Mouse (Mus musculus): Measurements from ENCODE around the gene Ttbk1. TPM values are rescaled to one million over a fixed set of nuclear protein-coding genes. Genes with fewer than 3 reads are reported as not detected.
A peak's percentile ranks its signal among the peaks of the same experiment; 100 is the strongest.

Gene Ttbk1
- polyA plus RNA-seq, 1 experiment from 2014 or later, result 0.19 TPM

GRCm38 (mm10) chr17:46460673-46461072 is 26.8 kb downstream of the Ttbk1 start:
- ATAC-seq (ENCODE audit: insufficient read depth, low FRiP score), result no peak
- Histone ChIP-seq H3K4me2 (ENCODE audit: low read depth, low read length) (peak overlapping the region; percentile 60), H3K36me3 (ENCODE audit: control insufficient read depth, insufficient read depth, low read length) (no peaks in the 10 kb centered on the region), H3K27ac (ENCODE audit: low read length) (no peak overlapping the region), H3K4me1 (ENCODE audit: control insufficient read depth, insufficient read depth, low read length) (peaks cover 7% of the 10 kb centered on the region; the same call in 1 of the 2 replicates), H3K9ac (ENCODE audit: low read length) (peak overlapping the region; percentile 62), H3K27me3 (ENCODE audit: control insufficient read depth, insufficient read depth, low read length) (peaks cover 34% of the 10 kb centered on the region), H3K4me3 (replicated peaks; ENCODE audit: low read length) (peak overlapping the region; percentile 41), H3K9me3 (replicated peaks; ENCODE audit: control insufficient read depth, low read length) (no peaks in the 10 kb centered on the region)
- under 1% methylated on average over 32 of the region's 32 CpGs for WGBS

DNA sequence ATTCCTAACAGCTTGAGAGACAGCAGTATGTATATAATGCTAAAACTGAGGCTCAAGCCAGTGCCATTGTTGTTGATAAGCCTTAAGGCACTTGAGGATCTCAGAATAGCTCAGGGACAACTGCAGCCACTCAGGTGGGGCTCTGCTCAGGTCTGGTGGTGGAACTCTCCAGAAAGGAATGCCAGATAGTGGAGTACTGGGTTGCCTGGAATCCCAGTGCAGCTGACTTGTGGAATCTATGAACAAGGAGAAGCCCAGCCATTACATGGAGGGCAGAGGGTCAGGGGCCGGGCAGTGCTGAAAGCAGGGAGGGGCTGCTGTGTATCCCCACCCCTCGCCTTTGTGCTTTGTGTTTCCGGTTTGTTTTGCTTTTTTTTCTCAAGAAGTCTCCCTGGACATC is 29.0 kb downstream of the Ttbk1 start:
- peaks cover 21% of the 10 kb centered on the region for H3K4me1 ChIP-seq (ENCODE audit: control insufficient read depth, insufficient read depth, low read length)
- H3K27me3 ChIP-seq (ENCODE audit: control insufficient read depth, insufficient read depth, low read length), result peaks cover 50% of the 10 kb centered on the region

GRCm38 (mm10) chr17:46457791-46458190 is 29.7 kb downstream of the Ttbk1 start:
- no peaks in the 10 kb centered on the region for H3K9me3 ChIP-seq (replicated peaks; ENCODE audit: control insufficient read depth, low read length)
- H3K36me3 ChIP-seq (ENCODE audit: control insufficient read depth, insufficient read depth, low read length), result no peaks in the 10 kb centered on the region
- no peak overlapping the region for H3K27ac ChIP-seq (ENCODE audit: low read length)
- peaks cover 21% of the 10 kb centered on the region for H3K4me1 ChIP-seq (ENCODE audit: control insufficient read depth, insufficient read depth, low read length)
- ATAC-seq (ENCODE audit: insufficient read depth, low FRiP score), result no peak
- peaks cover 53% of the 10 kb centered on the region for H3K27me3 ChIP-seq (ENCODE audit: control insufficient read depth, insufficient read depth, low read length)
- no peak overlapping the region for H3K9ac ChIP-seq (ENCODE audit: low read length)
- WGBS, result 13% methylated on average over 10 of the region's 10 CpGs
- no peak overlapping the region for H3K4me3 ChIP-seq (replicated peaks; ENCODE audit: low read length)
- no peak overlapping the region for H3K4me2 ChIP-seq (ENCODE audit: low read depth, low read length)

More for the DNA sequence above, 29.0 kb downstream of the Ttbk1 start:
- Histone ChIP-seq H3K9me3 (replicated peaks; ENCODE audit: control insufficient read depth, low read length) (no peaks in the 10 kb centered on the region), H3K4me2 (ENCODE audit: low read depth, low read length) (no peak overlapping the region), H3K27ac (ENCODE audit: low read length) (no peak overlapping the region), H3K4me3 (replicated peaks; ENCODE audit: low read length) (no peak overlapping the region), H3K9ac (ENCODE audit: low read length) (no peak overlapping the region), H3K36me3 (ENCODE audit: control insufficient read depth, insufficient read depth, low read length) (no peaks in the 10 kb centered on the region)
- 24% methylated on average over 3 of the region's 3 CpGs for WGBS
- ATAC-seq (ENCODE audit: insufficient read depth, low FRiP score), result no peak

DNA sequence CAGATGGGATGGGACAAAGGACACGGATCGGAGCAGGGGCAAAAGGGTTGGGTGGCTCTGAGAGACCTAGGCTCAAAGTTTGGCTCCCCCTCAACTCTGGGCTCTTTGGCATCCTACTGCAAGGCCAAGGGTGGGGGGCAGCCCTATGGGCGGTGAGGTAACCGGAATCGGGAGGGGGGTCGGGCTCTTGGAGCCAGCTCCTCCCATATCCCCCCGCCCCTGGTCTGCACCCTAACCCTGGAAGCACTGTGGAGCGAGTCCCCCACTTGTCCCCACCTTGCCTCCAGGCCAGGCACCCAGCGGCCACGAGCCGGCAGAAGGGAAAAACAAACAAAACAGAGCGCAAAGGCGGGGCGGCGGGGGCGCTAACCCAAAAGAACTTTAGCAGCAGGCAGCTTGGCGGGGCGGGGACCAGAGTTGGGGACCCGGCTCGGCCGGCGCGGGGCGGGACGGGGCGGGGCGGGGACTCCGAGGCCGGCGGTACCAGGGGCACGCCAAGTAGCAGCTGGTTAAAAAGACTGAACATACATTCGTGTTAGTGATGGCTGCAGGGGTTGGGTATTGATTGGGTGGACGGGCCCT is 32.3 kb downstream of the Ttbk1 start:
- WGBS, result under 1% methylated on average over 31 of the region's 33 CpGs
- Histone ChIP-seq H3K27me3 (ENCODE audit: control insufficient read depth, insufficient read depth, low read length) (peaks cover 47% of the 10 kb centered on the region), H3K27ac (ENCODE audit: low read length) (no peak overlapping the region), H3K9ac (ENCODE audit: low read length) (peak overlapping the region; percentile 62), H3K4me1 (ENCODE audit: control insufficient read depth, insufficient read depth, low read length) (peaks cover 19% of the 10 kb centered on the region), H3K4me3 (replicated peaks; ENCODE audit: low read length) (peak overlapping the region; percentile 42), H3K9me3 (replicated peaks; ENCODE audit: control insufficient read depth, low read length) (no peaks in the 10 kb centered on the region), H3K4me2 (ENCODE audit: low read depth, low read length) (peak overlapping the region; percentile 68), H3K36me3 (ENCODE audit: control insufficient read depth, insufficient read depth, low read length) (no peaks in the 10 kb centered on the region)
- ATAC-seq (ENCODE audit: insufficient read depth, low FRiP score), result peak; percentile 34; the same call in 1 of the 2 replicates

- peak overlapping the region; percentile 42 for H3K4me3 ChIP-seq (replicated peaks; ENCODE audit: low read length)
- H3K9ac ChIP-seq (ENCODE audit: low read length), result 0 out of 2 replicates have a peak overlapping the region, but pooled peaks have one; percentile 62
- H3K4me1 ChIP-seq (ENCODE audit: control insufficient read depth, insufficient read depth, low read length), result peaks cover 19% of the 10 kb centered on the region
- no peaks in the 10 kb centered on the region for H3K9me3 ChIP-seq (replicated peaks; ENCODE audit: control insufficient read depth, low read length)
- H3K36me3 ChIP-seq (ENCODE audit: control insufficient read depth, insufficient read depth, low read length), result no peaks in the 10 kb centered on the region
- H3K27ac ChIP-seq (ENCODE audit: low read length), result no peak overlapping the region
- peaks cover 41% of the 10 kb centered on the region for H3K27me3 ChIP-seq (ENCODE audit: control insufficient read depth, insufficient read depth, low read length)
- 2% methylated on average over 9 of the region's 9 CpGs for WGBS
- H3K4me2 ChIP-seq (ENCODE audit: low read depth, low read length), result peak overlapping the region; percentile 68
- no peak for ATAC-seq (ENCODE audit: insufficient read depth, low FRiP score)
Observed at GRCm38 (mm10) chr17:46454539-46454938, 32.9 kb downstream of the Ttbk1 start.

DNA sequence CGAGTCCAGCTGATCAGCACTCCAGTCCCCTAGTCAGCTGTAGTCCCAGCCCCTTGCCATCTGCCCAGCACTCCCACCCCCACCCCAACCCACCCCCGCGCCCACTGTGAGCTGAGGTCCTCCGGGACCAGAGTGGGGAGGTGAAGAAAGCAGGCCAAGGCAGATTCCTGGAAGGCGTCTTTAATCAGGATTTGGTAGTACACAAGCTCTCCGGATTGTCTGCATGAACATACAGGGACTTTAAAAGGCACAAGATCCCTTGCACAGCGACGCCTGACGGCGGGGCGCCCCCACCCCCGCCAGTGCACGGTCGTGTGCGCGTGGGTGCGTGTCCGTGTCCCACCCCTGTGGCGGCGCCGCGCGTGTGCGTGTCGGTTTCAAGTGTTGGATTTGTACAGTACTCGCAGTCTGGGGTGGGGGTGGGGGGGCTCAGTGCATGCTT is 33.5 kb downstream of the Ttbk1 start:
- Histone ChIP-seq H3K4me3 (replicated peaks; ENCODE audit: low read length) (peak overlapping the region; percentile 42), H3K9me3 (replicated peaks; ENCODE audit: control insufficient read depth, low read length) (no peaks in the 10 kb centered on the region), H3K4me1 (ENCODE audit: control insufficient read depth, insufficient read depth, low read length) (peaks cover 19% of the 10 kb centered on the region), H3K27me3 (ENCODE audit: control insufficient read depth, insufficient read depth, low read length) (peaks cover 38% of the 10 kb centered on the region), H3K9ac (ENCODE audit: low read length) (0 out of 2 replicates have a peak overlapping the region, but pooled peaks have one; percentile 44), H3K36me3 (ENCODE audit: control insufficient read depth, insufficient read depth, low read length) (no peaks in the 10 kb centered on the region), H3K27ac (ENCODE audit: low read length) (no peak overlapping the region), H3K4me2 (ENCODE audit: low read depth, low read length) (peak overlapping the region; percentile 68)
- WGBS, result 2% methylated on average over 26 of the region's 26 CpGs
- ATAC-seq (ENCODE audit: insufficient read depth, low FRiP score), result no peak

DNA sequence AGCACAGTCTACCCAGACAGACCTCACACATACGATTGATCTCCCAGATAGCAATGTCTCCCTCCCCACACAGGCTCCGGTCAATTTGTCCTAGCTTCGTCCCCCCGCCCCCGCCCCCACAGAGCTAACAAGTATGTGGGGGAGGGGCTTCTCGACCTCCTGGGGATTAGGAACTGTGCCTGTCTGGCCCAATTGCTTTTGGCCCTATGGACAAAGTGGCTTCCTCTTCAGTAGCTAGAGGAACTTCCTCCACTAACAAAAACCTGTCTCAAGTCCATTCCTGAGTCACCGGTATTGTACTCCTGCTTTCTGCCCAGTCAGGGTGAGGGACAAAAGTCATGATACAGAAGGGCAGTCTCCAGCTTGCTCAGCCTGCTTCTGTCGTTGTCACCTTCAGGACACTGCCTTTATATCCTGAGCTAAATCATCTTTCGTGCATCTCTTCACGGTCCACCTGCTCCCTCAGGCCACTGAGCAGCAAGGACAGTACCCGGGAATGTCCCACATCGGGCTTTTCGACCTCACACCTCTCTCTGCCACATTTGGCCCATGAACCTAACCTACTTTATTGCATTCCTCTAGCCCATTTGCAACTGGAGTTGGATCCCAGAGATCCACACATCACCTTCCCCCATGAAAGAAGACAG is 34.0 kb downstream of the Ttbk1 start:
- ATAC-seq (ENCODE audit: insufficient read depth, low FRiP score), result no peak
- Histone ChIP-seq H3K27me3 (ENCODE audit: control insufficient read depth, insufficient read depth, low read length) (peaks cover 33% of the 10 kb centered on the region), H3K4me2 (ENCODE audit: low read depth, low read length) (no peak overlapping the region), H3K4me3 (replicated peaks; ENCODE audit: low read length) (no peak overlapping the region), H3K9ac (ENCODE audit: low read length) (no peak overlapping the region), H3K27ac (ENCODE audit: low read length) (no peak overlapping the region), H3K4me1 (ENCODE audit: control insufficient read depth, insufficient read depth, low read length) (peaks cover 19% of the 10 kb centered on the region), H3K36me3 (ENCODE audit: control insufficient read depth, insufficient read depth, low read length) (no peaks in the 10 kb centered on the region), H3K9me3 (replicated peaks; ENCODE audit: control insufficient read depth, low read length) (no peaks in the 10 kb centered on the region)
- 12% methylated on average over 13 of the region's 13 CpGs for WGBS

DNA sequence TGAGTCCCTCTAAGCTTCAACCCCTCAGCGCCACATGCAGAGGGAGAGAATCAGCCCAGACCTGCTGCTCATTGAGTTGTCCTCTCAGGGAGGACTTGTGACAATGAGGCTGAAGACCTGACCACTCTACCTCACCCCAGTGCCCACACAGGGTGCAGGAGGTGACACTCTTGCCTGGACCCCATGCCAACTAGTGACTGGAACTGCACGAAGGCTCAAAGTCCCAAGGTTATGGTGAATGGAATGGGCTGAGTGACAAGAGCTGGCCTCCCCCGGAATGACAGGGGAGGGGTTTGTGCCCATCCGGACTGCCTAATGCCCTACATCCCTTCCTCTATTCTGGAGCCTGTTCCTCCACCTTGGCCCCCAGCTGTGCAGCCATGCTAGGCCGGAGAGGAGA is 34.8 kb downstream of the Ttbk1 start:
- peaks cover 25% of the 10 kb centered on the region for H3K27me3 ChIP-seq (ENCODE audit: control insufficient read depth, insufficient read depth, low read length)
- 43% methylated on average over 5 of the region's 5 CpGs for WGBS
- no peak overlapping the region for H3K4me2 ChIP-seq (ENCODE audit: low read depth, low read length)
- H3K9me3 ChIP-seq (replicated peaks; ENCODE audit: control insufficient read depth, low read length), result no peaks in the 10 kb centered on the region
- no peaks in the 10 kb centered on the region for H3K36me3 ChIP-seq (ENCODE audit: control insufficient read depth, insufficient read depth, low read length)
- no peak overlapping the region for H3K27ac ChIP-seq (ENCODE audit: low read length)
- peaks cover 19% of the 10 kb centered on the region for H3K4me1 ChIP-seq (ENCODE audit: control insufficient read depth, insufficient read depth, low read length)
- H3K9ac ChIP-seq (ENCODE audit: low read length), result no peak overlapping the region
- no peak for ATAC-seq (ENCODE audit: insufficient read depth, low FRiP score)
- H3K4me3 ChIP-seq (replicated peaks; ENCODE audit: low read length), result no peak overlapping the region

- peaks cover 17% of the 10 kb centered on the region for H3K4me1 ChIP-seq (ENCODE audit: control insufficient read depth, insufficient read depth, low read length)
- no peak for ATAC-seq (ENCODE audit: insufficient read depth, low FRiP score)
- WGBS, result 93% methylated on average over 16 of the region's 16 CpGs
- no peak overlapping the region for H3K4me2 ChIP-seq (ENCODE audit: low read depth, low read length)
- no peak overlapping the region for H3K4me3 ChIP-seq (replicated peaks; ENCODE audit: low read length)
- H3K27ac ChIP-seq (ENCODE audit: low read length), result no peak overlapping the region
- H3K36me3 ChIP-seq (ENCODE audit: control insufficient read depth, insufficient read depth, low read length), result no peaks in the 10 kb centered on the region
- H3K9me3 ChIP-seq (replicated peaks; ENCODE audit: control insufficient read depth, low read length), result no peaks in the 10 kb centered on the region
- H3K9ac ChIP-seq (ENCODE audit: low read length), result no peak overlapping the region
- peaks cover 27% of the 10 kb centered on the region for H3K27me3 ChIP-seq (ENCODE audit: control insufficient read depth, insufficient read depth, low read length)
Observed at GRCm38 (mm10) chr17:46446264-46446663, 41.2 kb downstream of the Ttbk1 start.
